Comparison of ENCODE assay signal across 42 mouse cellular contexts in the genomic region with DNA sequence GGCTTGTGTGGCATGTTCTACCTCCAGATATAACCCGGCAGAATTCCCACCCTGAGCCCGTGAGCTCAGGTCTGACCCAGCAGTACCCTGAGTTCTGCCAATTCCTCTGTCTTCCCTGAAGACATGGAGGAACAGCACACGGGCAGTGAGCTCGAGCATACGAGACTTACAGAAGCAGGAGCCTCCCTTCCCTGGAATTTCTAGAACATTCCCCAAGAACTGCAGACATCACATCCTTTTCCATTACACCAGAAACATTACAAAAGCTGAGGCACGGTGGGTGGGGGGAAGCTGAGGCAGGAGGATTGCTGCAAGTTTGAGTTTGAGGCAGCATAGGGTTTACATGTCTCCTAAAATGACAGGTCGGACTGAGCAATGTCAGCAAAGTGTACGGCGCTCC. TPM values are rescaled to one million over a fixed set of nuclear protein-coding genes. Genes with fewer than 3 reads are reported as not detected.
"Had no signal": no experiment of that assay in that cellular context is flagged by ENCODE, and none has a peak within 500 bp of the region (broad histone marks: within the 10 kb centered on the region; RNA-seq: fewer than 3 reads in every experiment).

No protein-coding gene starts in this region.

- H3K4me3 ChIP-seq: heart, embryonic 12.5 days; heart, embryonic 13.5 days; heart, embryonic 15.5 days; hindbrain, embryonic 10.5 days; hindbrain, embryonic 12.5 days; hindbrain, embryonic 13.5 days; hindbrain, embryonic 15.5 days; intestine, embryonic 15.5 days; kidney, embryonic 15.5 days; layer of hippocampus, adult 2 months; left cerebral cortex, adult 2 months had no signal

- H3K4me1 ChIP-seq: hindbrain, embryonic 10.5 days; hindbrain, embryonic 12.5 days; hindbrain, embryonic 13.5 days; hindbrain, embryonic 15.5 days; intestine, embryonic 15.5 days; kidney, embryonic 15.5 days had no signal

- H3K4me2 ChIP-seq: heart, embryonic 11.5 days; heart, embryonic 12.5 days; heart, embryonic 13.5 days; heart, embryonic 15.5 days; hindbrain, embryonic 12.5 days; hindbrain, embryonic 13.5 days; hindbrain, embryonic 14.5 days; hindbrain, embryonic 15.5 days; intestine, embryonic 15.5 days; kidney, embryonic 15.5 days had no signal

- H3K27me3 ChIP-seq: heart, embryonic 13.5 days; heart, embryonic 15.5 days; hindbrain, embryonic 12.5 days; hindbrain, embryonic 13.5 days; hindbrain, embryonic 15.5 days; intestine, embryonic 15.5 days; kidney, embryonic 15.5 days had no signal

- H3K36me3 ChIP-seq: heart, embryonic 12.5 days; heart, embryonic 13.5 days; heart, embryonic 15.5 days; hindbrain, embryonic 10.5 days; hindbrain, embryonic 12.5 days; hindbrain, embryonic 13.5 days; hindbrain, embryonic 15.5 days; intestine, embryonic 15.5 days; kidney, embryonic 15.5 days had no signal

- H3K27ac ChIP-seq: heart, embryonic 13.5 days; heart, embryonic 15.5 days; hindbrain, embryonic 10.5 days; hindbrain, embryonic 12.5 days; hindbrain, embryonic 13.5 days; hindbrain, embryonic 14.5 days; hindbrain, embryonic 15.5 days; hindbrain, postnatal 0 days; intestine, embryonic 15.5 days; kidney, embryonic 15.5 days; kidney, postnatal 0 days; layer of hippocampus, adult 2 months; left cerebral cortex, adult 2 months had no signal

- ATAC-seq: hindbrain, embryonic 16.5 days; hindbrain, postnatal 0 days; inflammation-experienced regulatory T-cells, adult 6 months; intestine, embryonic 15.5 days; intestine, embryonic 16.5 days; intestine, postnatal 0 days had no signal

- H3K9me3 ChIP-seq: heart, embryonic 12.5 days; heart, embryonic 13.5 days; heart, embryonic 15.5 days; hindbrain, embryonic 10.5 days; hindbrain, embryonic 12.5 days; hindbrain, embryonic 13.5 days; hindbrain, embryonic 15.5 days; intestine, embryonic 15.5 days; kidney, embryonic 15.5 days had no signal

- DNase-seq: heart, postnatal 10 days; heart, postnatal 14 days; heart, postnatal 36 days; heart, postnatal 4 days; kidney, adult 11 months; kidney, adult 18-20 months; kidney, adult 2 months; kidney, adult 8-10 months; kidney, adult 9 months; kidney, postnatal 10 days; kidney, postnatal 14 days; kidney, postnatal 25 days; kidney, postnatal 36 days; kidney, postnatal 4 days; layer of hippocampus, adult 9-11 months; layer of hippocampus, postnatal 36 days had no signal

- H3K9ac ChIP-seq: heart, embryonic 12.5 days; heart, embryonic 13.5 days; heart, embryonic 15.5 days; hindbrain, embryonic 12.5 days; hindbrain, embryonic 13.5 days; hindbrain, embryonic 14.5 days; hindbrain, embryonic 15.5 days; intestine, embryonic 15.5 days; kidney, embryonic 15.5 days had no signal

RNA-seq across cellular contexts. Expression of a gene that starts 25.8 kb away (rescaled TPM):
- total RNA-seq: hematopoietic stem cell, adult 5-6 weeks had no signal
- polyA plus RNA-seq: heart, embryonic 12.5 days; heart, embryonic 13.5 days; heart, embryonic 14.5 days; heart, embryonic 15.5 days; heart, embryonic 16.5 days; heart, postnatal 0 days; inflammation-experienced regulatory T-cells, adult 6 months; intestine, embryonic 14.5 days; intestine, embryonic 16.5 days; intestine, postnatal 0 days; kidney, adult 2 months; kidney, embryonic 15.5 days; kidney, embryonic 16.5 days; large intestine, adult 2 months had no signal
